Mouse (Mus musculus): Measurements from ENCODE around the gene Lin7c. TPM values are rescaled to one million over a fixed set of nuclear protein-coding genes. Genes with fewer than 3 reads are reported as not detected.
A peak's percentile ranks its signal among the peaks of the same experiment; 100 is the strongest.

Gene Lin7c
- polyA plus RNA-seq, 1 experiment from 2014 or later, result 18.0 TPM

GRCm38 (mm10) chr2:109920471-109920870, 29.8 kb downstream of the Lin7c start:
- H3K9ac ChIP-seq (ENCODE audit: low read depth, low read length), result no peak overlapping the region
- H3K4me1 ChIP-seq (ENCODE audit: control insufficient read depth, low read depth, low read length), result peaks cover 20% of the 10 kb centered on the region
- no peak overlapping the region for H3K27ac ChIP-seq (ENCODE audit: low read length)
- WGBS (ENCODE audit: insufficient replicate concordance), result 75% methylated on average over 7 of the region's 7 CpGs
- no peaks in the 10 kb centered on the region; the same call in 1 of the 2 replicates for H3K27me3 ChIP-seq (ENCODE audit: control insufficient read depth, insufficient read depth, low read depth, low read length)
- no peaks in the 10 kb centered on the region for H3K36me3 ChIP-seq (ENCODE audit: control insufficient read depth, insufficient read depth)
- H3K4me2 ChIP-seq (ENCODE audit: low read depth, low read length), result peak overlapping the region; percentile 12; the same call in 1 of the 2 replicates
- ATAC-seq (ENCODE audit: low read depth), result no peak
- no peak overlapping the region for H3K4me3 ChIP-seq (ENCODE audit: low read depth, low read length)
- H3K9me3 ChIP-seq (replicated peaks; ENCODE audit: control insufficient read depth, low read length), result no peaks in the 10 kb centered on the region

- Histone ChIP-seq H3K4me2 (ENCODE audit: low read depth, low read length) (no peak overlapping the region), H3K9me3 (replicated peaks; ENCODE audit: control insufficient read depth, low read length) (no peaks in the 10 kb centered on the region), H3K27me3 (ENCODE audit: control insufficient read depth, insufficient read depth, low read depth, low read length) (no peaks in the 10 kb centered on the region; the same call in 1 of the 2 replicates), H3K9ac (ENCODE audit: low read depth, low read length) (no peak overlapping the region), H3K4me1 (ENCODE audit: control insufficient read depth, low read depth, low read length) (peaks cover 20% of the 10 kb centered on the region), H3K36me3 (ENCODE audit: control insufficient read depth, insufficient read depth) (no peaks in the 10 kb centered on the region), H3K4me3 (ENCODE audit: low read depth, low read length) (no peak overlapping the region), H3K27ac (ENCODE audit: low read length) (no peak overlapping the region)
- 68% methylated on average over 8 of the region's 8 CpGs for WGBS (ENCODE audit: insufficient replicate concordance)
- ATAC-seq (ENCODE audit: low read depth), result no peak
These were observed 30.8 kb downstream of the Lin7c start for GRCm38 (mm10) chr2:109921298-109922035.

GRCm38 (mm10) chr2:109922306-109922705, 31.7 kb downstream of the Lin7c start:
- Histone ChIP-seq H3K4me2 (ENCODE audit: low read depth, low read length) (no peak overlapping the region), H3K4me3 (ENCODE audit: low read depth, low read length) (no peak overlapping the region), H3K36me3 (ENCODE audit: control insufficient read depth, insufficient read depth) (no peaks in the 10 kb centered on the region), H3K9me3 (replicated peaks; ENCODE audit: control insufficient read depth, low read length) (no peaks in the 10 kb centered on the region), H3K27me3 (ENCODE audit: control insufficient read depth, insufficient read depth, low read depth, low read length) (no peaks in the 10 kb centered on the region; the same call in 1 of the 2 replicates), H3K9ac (ENCODE audit: low read depth, low read length) (no peak overlapping the region), H3K27ac (ENCODE audit: low read length) (no peak overlapping the region), H3K4me1 (ENCODE audit: control insufficient read depth, low read depth, low read length) (peaks cover 18% of the 10 kb centered on the region)
- no peak for ATAC-seq (ENCODE audit: low read depth)
- WGBS (ENCODE audit: insufficient replicate concordance), result 68% methylated on average over 3 of the region's 3 CpGs

- H3K4me2 ChIP-seq (ENCODE audit: low read depth, low read length), result no peak overlapping the region
- H3K9me3 ChIP-seq (replicated peaks; ENCODE audit: control insufficient read depth, low read length), result no peaks in the 10 kb centered on the region
- no peak overlapping the region for H3K27ac ChIP-seq (ENCODE audit: low read length)
- ATAC-seq (ENCODE audit: low read depth), result no peak
- no peak overlapping the region for H3K9ac ChIP-seq (ENCODE audit: low read depth, low read length)
- no peaks in the 10 kb centered on the region for H3K36me3 ChIP-seq (ENCODE audit: control insufficient read depth, insufficient read depth)
- 72% methylated on average over 3 of the region's 3 CpGs for WGBS (ENCODE audit: insufficient replicate concordance)
- H3K4me1 ChIP-seq (ENCODE audit: control insufficient read depth, low read depth, low read length), result peaks cover 18% of the 10 kb centered on the region
- H3K4me3 ChIP-seq (ENCODE audit: low read depth, low read length), result no peak overlapping the region
- no peaks in the 10 kb centered on the region for H3K27me3 ChIP-seq (ENCODE audit: control insufficient read depth, insufficient read depth, low read depth, low read length)
These were observed 32.4 kb downstream of the Lin7c start for GRCm38 (mm10) chr2:109923031-109923430.

GRCm38 (mm10) chr2:109923945-109924344, 33.3 kb downstream of the Lin7c start:
- Histone ChIP-seq H3K9me3 (replicated peaks; ENCODE audit: control insufficient read depth, low read length) (no peaks in the 10 kb centered on the region), H3K27ac (ENCODE audit: low read length) (no peak overlapping the region), H3K9ac (ENCODE audit: low read depth, low read length) (no peak overlapping the region), H3K27me3 (ENCODE audit: control insufficient read depth, insufficient read depth, low read depth, low read length) (no peaks in the 10 kb centered on the region), H3K36me3 (ENCODE audit: control insufficient read depth, insufficient read depth) (no peaks in the 10 kb centered on the region), H3K4me1 (ENCODE audit: control insufficient read depth, low read depth, low read length) (peaks cover 15% of the 10 kb centered on the region), H3K4me3 (ENCODE audit: low read depth, low read length) (no peak overlapping the region), H3K4me2 (ENCODE audit: low read depth, low read length) (no peak overlapping the region)
- 81% methylated on average over 3 of the region's 3 CpGs for WGBS (ENCODE audit: insufficient replicate concordance)
- ATAC-seq (ENCODE audit: low read depth), result no peak

- Histone ChIP-seq H3K27ac (ENCODE audit: low read length) (no peak overlapping the region), H3K9ac (ENCODE audit: low read depth, low read length) (no peak overlapping the region), H3K4me2 (ENCODE audit: low read depth, low read length) (no peak overlapping the region), H3K27me3 (ENCODE audit: control insufficient read depth, insufficient read depth, low read depth, low read length) (no peaks in the 10 kb centered on the region), H3K9me3 (replicated peaks; ENCODE audit: control insufficient read depth, low read length) (no peaks in the 10 kb centered on the region), H3K4me3 (ENCODE audit: low read depth, low read length) (no peak overlapping the region), H3K36me3 (ENCODE audit: control insufficient read depth, insufficient read depth) (no peaks in the 10 kb centered on the region), H3K4me1 (ENCODE audit: control insufficient read depth, low read depth, low read length) (peaks cover 3% of the 10 kb centered on the region)
- WGBS (ENCODE audit: insufficient replicate concordance), result 64% methylated on average over 4 of the region's 4 CpGs
- ATAC-seq (ENCODE audit: low read depth), result no peak
These were observed 36.3 kb downstream of the Lin7c start for GRCm38 (mm10) chr2:109926984-109927383.

GRCm38 (mm10) chr2:109927446-109927845, 36.8 kb downstream of the Lin7c start:
- Histone ChIP-seq H3K4me3 (ENCODE audit: low read depth, low read length) (no peak overlapping the region), H3K9me3 (replicated peaks; ENCODE audit: control insufficient read depth, low read length) (no peaks in the 10 kb centered on the region), H3K9ac (ENCODE audit: low read depth, low read length) (no peak overlapping the region), H3K27me3 (ENCODE audit: control insufficient read depth, insufficient read depth, low read depth, low read length) (no peaks in the 10 kb centered on the region), H3K4me1 (ENCODE audit: control insufficient read depth, low read depth, low read length) (peaks cover 3% of the 10 kb centered on the region), H3K36me3 (ENCODE audit: control insufficient read depth, insufficient read depth) (no peaks in the 10 kb centered on the region), H3K4me2 (ENCODE audit: low read depth, low read length) (no peak overlapping the region), H3K27ac (ENCODE audit: low read length) (no peak overlapping the region)
- WGBS (ENCODE audit: insufficient replicate concordance), result 72% methylated on average over 7 of the region's 7 CpGs
- no peak for ATAC-seq (ENCODE audit: low read depth)

GRCm38 (mm10) chr2:109927876-109928275, 37.2 kb downstream of the Lin7c start:
- no peak overlapping the region for H3K4me3 ChIP-seq (ENCODE audit: low read depth, low read length)
- H3K27ac ChIP-seq (ENCODE audit: low read length), result no peak overlapping the region
- no peak for ATAC-seq (ENCODE audit: low read depth)
- H3K4me2 ChIP-seq (ENCODE audit: low read depth, low read length), result no peak overlapping the region
- H3K9ac ChIP-seq (ENCODE audit: low read depth, low read length), result no peak overlapping the region
- H3K4me1 ChIP-seq (ENCODE audit: control insufficient read depth, low read depth, low read length), result peaks cover 4% of the 10 kb centered on the region
- no peaks in the 10 kb centered on the region for H3K9me3 ChIP-seq (replicated peaks; ENCODE audit: control insufficient read depth, low read length)
- no peaks in the 10 kb centered on the region for H3K36me3 ChIP-seq (ENCODE audit: control insufficient read depth, insufficient read depth)
- no peaks in the 10 kb centered on the region for H3K27me3 ChIP-seq (ENCODE audit: control insufficient read depth, insufficient read depth, low read depth, low read length)

GRCm38 (mm10) chr2:109928791-109929190, 38.1 kb downstream of the Lin7c start:
- Histone ChIP-seq H3K27me3 (ENCODE audit: control insufficient read depth, insufficient read depth, low read depth, low read length) (no peaks in the 10 kb centered on the region), H3K4me2 (ENCODE audit: low read depth, low read length) (no peak overlapping the region), H3K9ac (ENCODE audit: low read depth, low read length) (no peak overlapping the region), H3K9me3 (replicated peaks; ENCODE audit: control insufficient read depth, low read length) (no peaks in the 10 kb centered on the region), H3K4me1 (ENCODE audit: control insufficient read depth, low read depth, low read length) (peaks cover 5% of the 10 kb centered on the region), H3K27ac (ENCODE audit: low read length) (no peak overlapping the region), H3K36me3 (ENCODE audit: control insufficient read depth, insufficient read depth) (no peaks in the 10 kb centered on the region), H3K4me3 (ENCODE audit: low read depth, low read length) (no peak overlapping the region)
- no peak for ATAC-seq (ENCODE audit: low read depth)
- WGBS (ENCODE audit: insufficient replicate concordance), result 68% methylated on average over 4 of the region's 4 CpGs
